Mouse (Mus musculus) C2C12 (cell line): Measurements from ENCODE around the gene Med12l.

Experiments
- CEBPB ChIP-seq: IDR thresholded peaks from one replicate; pipeline ENCODE4 v1.6.1; 2011; ENCODE audit warnings: low read depth, mild to moderate bottlenecking, control low read depth, moderate library complexity
- CTCF ChIP-seq: IDR thresholded peaks from one replicate; pipeline ENCODE4 v1.5.1; 2011; ENCODE audit not compliant: control insufficient read depth, insufficient read depth, insufficient read length
- FOSL1 ChIP-seq: IDR thresholded peaks from one replicate; pipeline ENCODE4 v1.8.0; 2011; ENCODE audit warnings: mild to moderate bottlenecking, low read length; ENCODE audit not compliant: poor library complexity, insufficient read depth, severe bottlenecking
- MAX ChIP-seq: IDR thresholded peaks from one replicate; pipeline ENCODE4 v1.6.1; 2011; ENCODE audit warnings: mild to moderate bottlenecking, control low read depth
- MYOD1 ChIP-seq: IDR thresholded peaks from one replicate; pipeline ENCODE4 v1.6.1; 2011; ENCODE audit warnings: low read depth; ENCODE audit not compliant: control insufficient read depth, insufficient read length
- MYOG ChIP-seq: IDR thresholded peaks from one replicate; pipeline ENCODE4 v1.6.1; 2011; ENCODE audit not compliant: control insufficient read depth, insufficient read length; ENCODE audit errors: extremely low read depth
- USF1 ChIP-seq: IDR thresholded peaks from one replicate; pipeline ENCODE4 v1.6.1; 2011; ENCODE audit warnings: low read depth, mild to moderate bottlenecking, control low read depth, moderate library complexity

DNA sequence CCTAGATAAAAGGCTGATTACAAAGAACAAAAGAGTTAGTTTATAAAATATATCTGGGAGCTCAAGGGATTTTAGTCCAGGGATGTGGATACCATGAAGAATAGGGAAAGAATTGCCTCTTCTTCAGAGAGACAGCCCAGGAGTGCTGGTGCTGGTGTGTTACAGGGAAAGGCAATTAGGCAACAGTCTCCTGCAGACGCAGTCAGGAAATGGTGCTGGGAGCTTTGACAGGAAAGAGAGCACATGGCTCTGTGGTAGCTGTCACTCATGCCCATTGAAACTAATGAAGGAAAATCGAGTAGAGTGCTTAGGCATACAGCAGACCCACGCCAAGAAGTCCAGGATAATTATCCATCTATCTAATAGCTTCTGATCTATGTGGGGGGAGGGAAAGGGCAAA is 16.3 kb upstream of the Med12l start:
- no peak for TF ChIP-seq CTCF
- no peak for TF ChIP-seq MYOG
- no peak for TF ChIP-seq MYOD1
- no peak for TF ChIP-seq CEBPB
- TF ChIP-seq USF1 = no peak
- no peak for TF ChIP-seq MAX
- TF ChIP-seq FOSL1 = no peak
